Mouse (Mus musculus) MEL (cell line): ENCODE data around the gene Pakap. TPM values are rescaled to one million over a fixed set of nuclear protein-coding genes. Genes with fewer than 3 reads are reported as not detected.
A peak's percentile ranks its signal among the peaks of the same experiment; 100 is the strongest.

Experiments
- DNase-seq: peaks from one replicate; pipeline ENCODE4 v3.0.0; 2011; ENCODE audit warnings: low read depth, low spot score
- H3K27ac ChIP-seq: 2 replicates; pipeline ENCODE4 v1.5.1; 2012; ENCODE audit warnings: low read depth, mild to moderate bottlenecking, control low read depth, low read length, moderate library complexity; ENCODE audit not compliant: control insufficient read depth
- H3K27me3 ChIP-seq, 2 experiments: fragments of 150-350 bp in 1 of 2; sonication (generic) in 1 of 2; 2 replicates each; pipeline ENCODE4 v1.6.1; 2012; ENCODE audit warnings: low read length in 2 of 2, mild to moderate bottlenecking in 2 of 2, improper control_type of control experiment in 1 of 2, moderate library complexity in 1 of 2; ENCODE audit not compliant: insufficient read depth in 2 of 2, control insufficient read depth in 1 of 2
- H3K36me3 ChIP-seq, 2 experiments: 2 replicates each; pipeline ENCODE4 v1.6.1; 2012 to 2014; ENCODE audit warnings: low read length in 2 of 2, improper control_type of control experiment in 1 of 2, inconsistent platforms in 1 of 2, mild to moderate bottlenecking in 1 of 2; ENCODE audit not compliant: insufficient read depth in 2 of 2, control insufficient read depth in 1 of 2
- H3K4me1 ChIP-seq, 2 experiments: fragments of 150-350 bp in 1 of 2; sonication (generic) in 1 of 2; 2 replicates each; pipeline ENCODE4 v1.6.1; 2012; ENCODE audit warnings: low read length in 2 of 2, improper control_type of control experiment in 1 of 2, mild to moderate bottlenecking in 1 of 2; ENCODE audit not compliant: insufficient read depth in 2 of 2, control insufficient read depth in 1 of 2
- H3K4me3 ChIP-seq, 2 experiments: fragments of 150-350 bp in 1 of 2; sonication (generic) in 1 of 2; 2 replicates each; pipeline ENCODE4 v1.5.1; 2012; ENCODE audit warnings: low read depth in 2 of 2, low read length in 2 of 2, mild to moderate bottlenecking in 2 of 2, moderate library complexity in 2 of 2, control low read depth in 1 of 2, improper control_type of control experiment in 1 of 2; ENCODE audit not compliant: control insufficient read depth in 1 of 2, insufficient read depth in 1 of 2
- H3K79me2 ChIP-seq: 2 replicates; pipeline ENCODE4 v1.6.1; 2012; ENCODE audit warnings: mild to moderate bottlenecking, low read length, moderate library complexity; ENCODE audit not compliant: control insufficient read depth, poor library complexity, insufficient read depth
- H3K9ac ChIP-seq: 2 replicates; pipeline ENCODE4 v1.6.1; 2012; ENCODE audit warnings: low read depth, mild to moderate bottlenecking, control low read depth, low read length, moderate library complexity; ENCODE audit not compliant: control insufficient read depth, poor library complexity, severe bottlenecking
- H3K9me3 ChIP-seq: fragments of 150-350 bp; sonication (generic); replicated peaks from 2 replicates; pipeline ENCODE4 v1.6.1; 2012; ENCODE audit warnings: mild to moderate bottlenecking, low read length, improper control_type of control experiment, moderate library complexity; ENCODE audit not compliant: insufficient read depth
- BHLHE40 ChIP-seq: IDR thresholded peaks from 2 replicates; pipeline ENCODE4 v1.6.1; 2012; ENCODE audit warnings: low read depth, mild to moderate bottlenecking, inconsistent platforms, low read length, improper control_type of control experiment, borderline replicate concordance
- CHD1 ChIP-seq: IDR thresholded peaks from 2 replicates; pipeline ENCODE4 v1.6.1; 2012; ENCODE audit warnings: low read depth, mild to moderate bottlenecking, inconsistent platforms, low read length, improper control_type of control experiment
- CHD2 ChIP-seq: IDR thresholded peaks from 2 replicates; pipeline ENCODE4 v1.6.1; 2011; ENCODE audit warnings: low read length, improper control_type of control experiment
- ELF1 ChIP-seq: IDR thresholded peaks from 2 replicates; pipeline ENCODE4 v1.6.1; 2014; ENCODE audit warnings: low read depth, mild to moderate bottlenecking, inconsistent platforms, low read length, improper control_type of control experiment, moderate library complexity
- EP300 ChIP-seq, 2 experiments: IDR thresholded peaks; 2 replicates each; pipeline ENCODE4 v1.6.1; 2011; ENCODE audit warnings: improper control_type of control experiment in 2 of 2, low read length in 2 of 2, low read depth in 1 of 2, mild to moderate bottlenecking in 1 of 2
- ETS1 ChIP-seq: IDR thresholded peaks from 2 replicates; pipeline ENCODE4 v1.6.1; 2012; ENCODE audit warnings: low read depth, mild to moderate bottlenecking, inconsistent platforms, low read length, improper control_type of control experiment, moderate library complexity
- GABPA ChIP-seq: IDR thresholded peaks from 2 replicates; pipeline ENCODE4 v1.6.1; 2012; ENCODE audit warnings: low read depth, mild to moderate bottlenecking, inconsistent platforms, low read length, improper control_type of control experiment, moderate library complexity
- GATA1 ChIP-seq: IDR thresholded peaks from 2 replicates; pipeline ENCODE4 v1.6.1; 2011; ENCODE audit warnings: low read depth, low read length, improper control_type of control experiment
- HCFC1 ChIP-seq: IDR thresholded peaks from 2 replicates; pipeline ENCODE4 v1.6.1; 2012; ENCODE audit warnings: low read depth, mild to moderate bottlenecking, inconsistent platforms, low read length, improper control_type of control experiment, moderate library complexity
- JUND ChIP-seq: IDR thresholded peaks from 2 replicates; pipeline ENCODE4 v1.6.1; 2011; ENCODE audit warnings: low read depth, mild to moderate bottlenecking, improper control_type of control experiment, low read length
- KAT2A ChIP-seq: conservative IDR thresholded peaks from 2 replicates; pipeline ENCODE4 v1.6.1; 2012; ENCODE audit warnings: low read depth, low read length, improper control_type of control experiment, inconsistent platforms
- MEF2A ChIP-seq: IDR thresholded peaks from 2 replicates; pipeline ENCODE4 v1.6.1; 2014; ENCODE audit warnings: low read depth, mild to moderate bottlenecking, inconsistent platforms, low read length, improper control_type of control experiment; ENCODE audit not compliant: poor library complexity, insufficient replicate concordance, severe bottlenecking; ENCODE audit errors: extremely low read depth
- MXI1 ChIP-seq: IDR thresholded peaks from 2 replicates; pipeline ENCODE4 v1.6.1; 2011; ENCODE audit warnings: mild to moderate bottlenecking, low read depth, low read length, improper control_type of control experiment
- MYC ChIP-seq: IDR thresholded peaks from 2 replicates; pipeline ENCODE4 v1.6.1; 2011; ENCODE audit warnings: low read depth, mild to moderate bottlenecking, low read length, improper control_type of control experiment, moderate library complexity
- NELFE ChIP-seq: IDR thresholded peaks from 2 replicates; pipeline ENCODE4 v1.6.1; 2011; ENCODE audit warnings: low read depth, low read length, improper control_type of control experiment
- POLR2A ChIP-seq, 2 experiments: IDR thresholded peaks; 2 replicates each; pipeline ENCODE4 v1.6.1; 2011 to 2012; ENCODE audit warnings: low read length in 2 of 2, mild to moderate bottlenecking in 2 of 2, control low read depth in 1 of 2, improper control_type of control experiment in 1 of 2, low read depth in 1 of 2, moderate library complexity in 1 of 2; ENCODE audit not compliant: control insufficient read depth in 1 of 2, insufficient read depth in 1 of 2, poor library complexity in 1 of 2
- SMC3 ChIP-seq: IDR thresholded peaks from 2 replicates; pipeline ENCODE4 v1.6.1; 2011; ENCODE audit warnings: low read depth, low read length, improper control_type of control experiment
- TCF12 ChIP-seq: IDR thresholded peaks from 2 replicates; pipeline ENCODE4 v1.6.1; 2014; ENCODE audit warnings: low read depth, mild to moderate bottlenecking, inconsistent platforms, low read length, improper control_type of control experiment, moderate library complexity
- UBTF ChIP-seq: IDR thresholded peaks from 2 replicates; pipeline ENCODE4 v1.6.1; 2012; ENCODE audit warnings: low read depth, mild to moderate bottlenecking, inconsistent platforms, low read length, improper control_type of control experiment, moderate library complexity, borderline replicate concordance; ENCODE audit not compliant: insufficient read depth
- USF1 ChIP-seq: IDR thresholded peaks from 2 replicates; pipeline ENCODE4 v1.6.1; 2014; ENCODE audit warnings: low read depth, mild to moderate bottlenecking, inconsistent platforms, low read length, improper control_type of control experiment, moderate library complexity
- USF2 ChIP-seq, 2 experiments: IDR thresholded peaks; 2 replicates each; pipeline ENCODE4 v1.6.1; 2011 to 2012; ENCODE audit warnings: improper control_type of control experiment in 2 of 2, low read length in 2 of 2, borderline replicate concordance in 1 of 2, inconsistent platforms in 1 of 2, low read depth in 1 of 2, mild to moderate bottlenecking in 1 of 2; ENCODE audit not compliant: insufficient read depth in 1 of 2
- ZC3H11A ChIP-seq: IDR thresholded peaks from 2 replicates; pipeline ENCODE4 v1.6.1; 2012; ENCODE audit warnings: low read depth, mild to moderate bottlenecking, inconsistent platforms, low read length, improper control_type of control experiment
- ZKSCAN1 ChIP-seq: IDR thresholded peaks from 2 replicates; pipeline ENCODE4 v1.6.1; 2012; ENCODE audit warnings: low read depth, mild to moderate bottlenecking, inconsistent platforms, low read length, improper control_type of control experiment, moderate library complexity
- ZMIZ1 ChIP-seq: IDR thresholded peaks from 2 replicates; pipeline ENCODE4 v1.6.1; 2012; ENCODE audit warnings: low read depth, mild to moderate bottlenecking, inconsistent platforms, low read length, improper control_type of control experiment, moderate library complexity
- ZNF384 ChIP-seq: IDR thresholded peaks from 2 replicates; pipeline ENCODE4 v1.6.1; 2012; ENCODE audit warnings: low read depth, mild to moderate bottlenecking, inconsistent platforms, low read length, improper control_type of control experiment
- polyA plus RNA-seq, 2 experiments: library from polyadenylated mRNA; stranded (reverse) in 1 of 2; unstranded in 1 of 2; fragments of >175 nt in 1 of 2; fragments of >200 nt in 1 of 2; gene quantifications; 2 replicates each; pipeline versions ENCODE4 v1.2.1 to v1.2.4; 2012; ENCODE audit warnings: low replicate concordance in 2 of 2, low read depth in 1 of 2; ENCODE audit not compliant: insufficient read length in 2 of 2, insufficient read depth in 1 of 2, missing spikeins in 1 of 2
- total RNA-seq: library from RNA; depleted of rRNA; stranded (reverse); fragments of 300-350 nt; gene quantifications from 2 replicates; pipeline ENCODE4 v1.2.3, GENCODE M21; 2012

Gene Pakap
- total and polyA plus RNA-seq, 3 experiments: not detected

DNA sequence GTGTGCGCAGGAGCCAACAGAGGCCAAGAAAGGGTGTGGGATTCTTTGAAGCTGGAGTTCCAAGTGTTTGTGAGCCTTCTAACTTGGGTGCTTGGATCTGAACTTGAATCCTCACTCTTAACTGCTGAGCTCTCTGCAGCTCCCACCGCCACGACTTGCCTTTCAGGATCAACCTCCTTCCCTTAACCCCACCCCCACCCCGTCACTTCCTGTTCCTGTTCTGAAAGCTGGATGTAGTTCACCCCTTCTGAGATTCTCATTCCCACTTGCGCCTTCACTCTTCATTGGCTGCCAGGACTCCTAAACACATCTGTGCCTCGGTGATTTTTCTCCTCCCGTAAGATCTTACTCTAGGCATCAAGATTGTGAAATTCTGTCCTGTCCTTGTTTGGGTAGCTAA is 106.4 kb downstream of the Pakap start:
- Histone ChIP-seq H3K79me2 (no peaks in the 10 kb centered on the region), H3K9me3 (no peaks in the 10 kb centered on the region), H3K9ac (no peak overlapping the region)

DNA sequence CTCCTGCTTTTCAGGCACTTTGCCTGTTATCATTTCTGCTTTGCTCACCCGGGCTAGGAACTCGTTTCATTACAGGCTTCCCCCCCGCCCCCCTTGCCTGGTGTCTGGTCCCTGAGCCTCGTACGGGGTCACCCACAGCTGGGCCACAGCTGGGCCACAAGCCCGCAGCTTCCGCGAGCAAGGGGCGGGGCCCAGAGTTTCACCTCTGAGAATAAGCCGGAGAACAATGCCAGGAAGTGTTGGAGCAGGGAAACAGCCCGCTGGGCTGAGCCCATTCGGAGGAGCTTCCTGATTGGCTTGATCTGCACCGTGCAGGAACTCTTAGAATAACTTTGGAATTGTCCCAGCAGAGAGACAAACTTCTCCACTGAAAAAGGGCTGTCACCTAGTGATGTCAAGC is 107.4 kb downstream of the Pakap start:
- DNase-seq: no peak
- no peak overlapping the region for H3K4me3 ChIP-seq
- no peaks in the 10 kb centered on the region for H3K9me3 ChIP-seq
- H3K36me3 ChIP-seq: no peaks in the 10 kb centered on the region
- H3K79me2 ChIP-seq: no peaks in the 10 kb centered on the region
- no peaks in the 10 kb centered on the region for H3K4me1 ChIP-seq
- no peak overlapping the region for H3K27ac ChIP-seq
- TF ChIP-seq SMC3: no peak
- TF ChIP-seq UBTF: no peak
- no peak for TF ChIP-seq ZC3H11A
- TF ChIP-seq POLR2A (IDR thresholded peaks at IDR 0.05; ENCODE audit: control insufficient read depth in 1 of 2, insufficient read depth in 1 of 2, low read depth in 1 of 2, low read length in 2 of 2, poor library complexity in 1 of 2): no peak
- TF ChIP-seq GABPA: no peak
- no peak for TF ChIP-seq KAT2A
- TF ChIP-seq USF1: no peak
- no peak for TF ChIP-seq CHD1
- TF ChIP-seq NELFE: no peak
- no peak for TF ChIP-seq ZKSCAN1
- 0 out of 4 replicates have a peak, but pooled peaks cover 0 to 1% of the 10 kb centered on the region in 2 experiments for H3K27me3 ChIP-seq
- no peak overlapping the region for H3K9ac ChIP-seq

More for the DNA sequence above, 106.4 kb downstream of the Pakap start:
- no peaks in the 10 kb centered on the region for H3K4me1 ChIP-seq
- H3K27ac ChIP-seq: no peak overlapping the region
- TF ChIP-seq JUND: no peak
- TF ChIP-seq TCF12: no peak
- TF ChIP-seq ZNF384: no peak
- no peak for TF ChIP-seq MXI1
- TF ChIP-seq POLR2A (IDR thresholded peaks at IDR 0.05; ENCODE audit: control insufficient read depth in 1 of 2, insufficient read depth in 1 of 2, low read depth in 1 of 2, low read length in 2 of 2, poor library complexity in 1 of 2): no peak
- TF ChIP-seq ZMIZ1: no peak
- no peak for TF ChIP-seq ETS1
- no peak for TF ChIP-seq USF2 (IDR thresholded peaks at IDR 0.05; ENCODE audit: borderline replicate concordance in 1 of 2, insufficient read depth in 1 of 2, low read depth in 1 of 2, low read length in 2 of 2)
- TF ChIP-seq MYC: no peak
- TF ChIP-seq ELF1: no peak
- no peak for TF ChIP-seq GATA1
- TF ChIP-seq MEF2A: no peak
- no peak for TF ChIP-seq ZC3H11A
- TF ChIP-seq CHD2: no peak
- no peak for TF ChIP-seq USF1
- no peak for TF ChIP-seq HCFC1
- no peak for TF ChIP-seq EP300 (IDR thresholded peaks at IDR 0.05; ENCODE audit: low read depth in 1 of 2, low read length in 2 of 2)
- TF ChIP-seq BHLHE40: no peak
- TF ChIP-seq NELFE: no peak
- no peak overlapping the region for H3K4me3 ChIP-seq
- peak; percentile 14 for DNase-seq
- H3K27me3 ChIP-seq: 0 out of 4 replicates have a peak, but pooled peaks cover 0 to 1% of the 10 kb centered on the region in 2 experiments
- no peaks in the 10 kb centered on the region for H3K36me3 ChIP-seq
